Mouse (Mus musculus): ENCODE measurements at regions not wholly inside any gene's neighbourhood (a gene's known extent, or its start where the extent isn't known, plus 50 kb on each side); places are given as distances from the start of the nearest gene placed in this dataset.

GRCm38 (mm10) chr8:112269598-112269997 is 254.8 kb upstream of the Gm6793 start:
- TF ChIP-seq CTCF (IDR thresholded peaks at IDR 0.05; ENCODE audit: extremely low read depth, insufficient read depth, low read length) (no peak), POLR2A (IDR thresholded peaks at IDR 0.05; ENCODE audit: extremely low read depth, insufficient read depth, low read length) (no peak)
